9 mouse cellular contexts compared by ENCODE assay signal in genomic region chr16:93604481-93604969, GRCm38 (mm10). TPM values are rescaled to one million over a fixed set of nuclear protein-coding genes. Genes with fewer than 3 reads are reported as not detected.
DNase-seq lines count a peak whose midpoint lies in the region; ATAC-seq and TF ChIP-seq lines count a peak whose summit lies in the region.
"Had no signal": no experiment of that assay in that cellular context is flagged by ENCODE, and none has a peak within 500 bp of the region (broad histone marks: within the 10 kb centered on the region; RNA-seq: fewer than 3 reads in every experiment).

No protein-coding gene starts in this region.

- H3K4me3 ChIP-seq in lung, adult 2 months (replicated peaks; ENCODE audit: extremely low read depth, low read depth, low read length), result peak overlapping the region; percentile 84
- H3K4me3 ChIP-seq in heart, embryonic 15.5 days, result peak overlapping the region; percentile 63
- peak overlapping the region; percentile 66 for H3K4me3 ChIP-seq in limb, embryonic 15.5 days
- no peak overlapping the region; the same call in 1 of the 2 replicates for H3K4me3 ChIP-seq in thymus, adult 2 months (ENCODE audit: control insufficient read depth, insufficient read depth, low read length)

- no peaks in the 10 kb centered on the region for H3K9me3 ChIP-seq in heart, embryonic 15.5 days (replicated peaks)
- no peaks in the 10 kb centered on the region for H3K9me3 ChIP-seq in limb, embryonic 15.5 days

- H3K36me3 ChIP-seq in heart, embryonic 15.5 days, result no peaks in the 10 kb centered on the region
- H3K36me3 ChIP-seq in limb, embryonic 15.5 days, result 0 out of 2 replicates have a peak, but pooled peaks cover 5% of the 10 kb centered on the region
- no peaks in the 10 kb centered on the region for H3K36me3 ChIP-seq in thymus, adult 2 months (ENCODE audit: control insufficient read depth, insufficient read depth, low read length)

- peak overlapping the region; percentile 92 for H3K4me2 ChIP-seq in heart, embryonic 15.5 days
- peak overlapping the region; percentile 90 for H3K4me2 ChIP-seq in limb, embryonic 15.5 days

- peak overlapping the region; percentile 56 for H3K9ac ChIP-seq in heart, embryonic 15.5 days
- H3K9ac ChIP-seq in limb, embryonic 15.5 days, result peak overlapping the region; percentile 74; the same call in 1 of the 2 replicates

- WGBS in lung, adult 2 months, result 14% methylated on average over 16 of the region's 16 CpGs
- 4% methylated on average over 16 of the region's 16 CpGs for WGBS in heart, embryonic 15.5 days
- WGBS in limb, embryonic 15.5 days, result 2% methylated on average over 16 of the region's 16 CpGs
- 42% methylated on average over 16 of the region's 16 CpGs for WGBS in thymus, adult 2 months

- H3K4me1 ChIP-seq in lung, adult 2 months (ENCODE audit: control insufficient read depth, insufficient read depth, low read length), result peaks cover 6% of the 10 kb centered on the region
- H3K4me1 ChIP-seq in heart, embryonic 15.5 days (replicated peaks), result peaks cover 17% of the 10 kb centered on the region
- H3K4me1 ChIP-seq in limb, embryonic 15.5 days, result peaks cover 25% of the 10 kb centered on the region
- H3K4me1 ChIP-seq in thymus, adult 2 months (replicated peaks; ENCODE audit: control insufficient read depth, insufficient read depth, low read length), result peaks cover 12% of the 10 kb centered on the region

- no peak for TF ChIP-seq CTCF in lung, adult 2 months (IDR thresholded peaks at IDR 0.05; ENCODE audit: insufficient read depth, low read length)
- TF ChIP-seq CTCF in thymus, adult 2 months (IDR thresholded peaks at IDR 0.05; ENCODE audit: borderline replicate concordance, control insufficient read depth, extremely low read depth, insufficient read depth, low read length, poor library complexity), result no peak

- no peak for TF ChIP-seq POLR2A in lung, adult 2 months (IDR thresholded peaks at IDR 0.05; ENCODE audit: borderline replicate concordance, extremely low read depth, low read depth, low read length)
- no peak for TF ChIP-seq POLR2A in thymus, adult 2 months (IDR thresholded peaks at IDR 0.05; ENCODE audit: control insufficient read depth, extremely low read depth, insufficient read depth, low read length, poor library complexity)

- no peak for ATAC-seq in heart, embryonic 15.5 days (replicated peaks; ENCODE audit: insufficient number of reproducible peaks, insufficient read depth, low FRiP score, low read depth)
- ATAC-seq in limb, embryonic 15.5 days (ENCODE audit: insufficient number of reproducible peaks, low FRiP score, low TSS enrichment, low read depth), result no peak

- no peak for DNase-seq in lung, adult 2 months
- no peak for DNase-seq in lung, postnatal 25 days (ENCODE audit: low spot score)
- DNase-seq in cerebellum, adult 9-10 months, result peak; percentile 69
- DNase-seq in retina, embryonic 14.5 days (ENCODE audit: low spot score), result peak; percentile 36
- DNase-seq in thymus, adult 2 months, result no peak
- DNase-seq in Muller cell, postnatal 12 days (ENCODE audit: inconsistent ontology term), result no peak

- H3K27me3 ChIP-seq in heart, embryonic 15.5 days, result no peaks in the 10 kb centered on the region
- H3K27me3 ChIP-seq in limb, embryonic 15.5 days, result no peaks in the 10 kb centered on the region
- H3K27me3 ChIP-seq in thymus, adult 2 months (ENCODE audit: control insufficient read depth, insufficient read depth, low read length), result no peaks in the 10 kb centered on the region

- H3K27ac ChIP-seq in heart, embryonic 15.5 days, result peak overlapping the region; percentile 89
- peak overlapping the region; percentile 95 for H3K27ac ChIP-seq in limb, embryonic 15.5 days
- H3K27ac ChIP-seq in thymus, adult 2 months (ENCODE audit: control insufficient read depth, insufficient read depth, low read length), result no peak overlapping the region; the same call in 1 of the 2 replicates

RNA-seq across cellular contexts. Expression of gene Setd4, which starts 0.7 kb away (rescaled TPM):
- polyA plus RNA-seq in lung, adult 2 months (2012; rRNA removed), result 6.2 and 6.7 TPM in 2 replicates
- polyA plus RNA-seq in heart, embryonic 15.5 days (2015; fragmentation: Nextera tagmentation; extraction: Ambion mirVana), result 5.8 and 8.7 TPM in 2 replicates
- 13.3 and 14.3 TPM in 2 replicates for polyA plus RNA-seq in limb, embryonic 15.5 days (2015; fragmentation: Nextera tagmentation; extraction: Ambion mirVana)
- polyA plus RNA-seq in thymus, adult 2 months (2012; rRNA removed), result 39.2 and 39.7 TPM in 2 replicates

RNA-seq across cellular contexts. Expression of gene Cbr1, which starts 1.1 kb away (rescaled TPM):
- 90.6 and 96.5 TPM in 2 replicates for polyA plus RNA-seq in lung, adult 2 months (2012; rRNA removed)
- 55.1 and 60.2 TPM in 2 replicates for polyA plus RNA-seq in heart, embryonic 15.5 days (2015; fragmentation: Nextera tagmentation; extraction: Ambion mirVana)
- 83.4 and 86.3 TPM in 2 replicates for polyA plus RNA-seq in limb, embryonic 15.5 days (2015; fragmentation: Nextera tagmentation; extraction: Ambion mirVana)
- 88.0 and 92.0 TPM in 2 replicates for polyA plus RNA-seq in thymus, adult 2 months (2012; rRNA removed)

RNA-seq across cellular contexts. Expression of gene Gm5678, which starts 23.4 kb away (rescaled TPM):
- not detected in 2 replicates for polyA plus RNA-seq in lung, adult 2 months (2012; rRNA removed)
- polyA plus RNA-seq in heart, embryonic 15.5 days (2015; fragmentation: Nextera tagmentation; extraction: Ambion mirVana), result not detected in 2 replicates
- polyA plus RNA-seq in limb, embryonic 15.5 days (2015; fragmentation: Nextera tagmentation; extraction: Ambion mirVana), result 0.19 TPM in 1 of 2 replicates, not detected in the other
- polyA plus RNA-seq in thymus, adult 2 months (2012; rRNA removed), result 0.14 TPM in 1 of 2 replicates, not detected in the other
- polyA plus RNA-seq: gonadal fat pad, adult 2 months had no signal

Comparison
In these comparisons a context has a peak if more than half of its experiments do, and no peak if none do; other contexts are left out.
1. DNase-seq: peak in cerebellum, adult 9-10 months (single experiment) and retina, embryonic 14.5 days (single experiment); none in lung, adult 2 months (single experiment), lung, postnatal 25 days (single experiment), thymus, adult 2 months (single experiment) and Muller cell, postnatal 12 days (single experiment).